Mouse (Mus musculus) CD8-positive naive resting alpha-beta T cell, adult 2 months (primary cell): ENCODE data around the gene Scn11a.
A peak's percentile ranks its signal among the peaks of the same experiment; 100 is the strongest.

Experiments used
- DNase-seq, 2 experiments: peaks; one replicate each; pipeline ENCODE4 v3.0.0; 2022; ENCODE audit warnings: low read depth in 2 of 2, low spot score in 2 of 2

The Scn11a gene

DNA sequence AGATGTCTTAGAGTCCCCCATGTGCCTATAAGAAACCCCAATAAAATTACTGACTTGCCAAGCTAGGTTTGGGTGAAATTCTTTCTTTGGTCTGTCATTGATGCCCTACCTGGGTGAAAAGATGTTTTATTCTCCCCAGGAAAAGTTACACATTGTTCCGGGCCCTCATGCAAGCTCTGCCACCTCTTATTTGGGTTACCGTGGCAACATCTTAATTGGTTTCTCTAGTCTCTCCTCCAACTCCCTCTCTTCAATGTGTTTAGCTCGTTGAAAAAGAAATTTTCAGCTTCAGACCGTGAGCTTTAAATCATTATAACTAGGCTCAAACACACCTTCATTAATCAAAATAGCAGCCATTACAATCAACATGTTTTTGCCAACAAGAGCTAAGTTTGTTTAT is 28.5 kb downstream of the Scn11a start:
- DNase-seq = no peak

GRCm38 (mm10) chr9:119795254-119795912 is 29.9 kb downstream of the Scn11a start:
- no peak for DNase-seq

GRCm38 (mm10) chr9:119794470-119794869 is 30.8 kb downstream of the Scn11a start:
- no peak for DNase-seq

- peak in 1 of 2 experiments; percentile 5 for DNase-seq
Observed at GRCm38 (mm10) chr9:119792505-119792904, 32.8 kb downstream of the Scn11a start.

GRCm38 (mm10) chr9:119780901-119781300 is 44.4 kb downstream of the Scn11a start:
- DNase-seq = no peak

DNA sequence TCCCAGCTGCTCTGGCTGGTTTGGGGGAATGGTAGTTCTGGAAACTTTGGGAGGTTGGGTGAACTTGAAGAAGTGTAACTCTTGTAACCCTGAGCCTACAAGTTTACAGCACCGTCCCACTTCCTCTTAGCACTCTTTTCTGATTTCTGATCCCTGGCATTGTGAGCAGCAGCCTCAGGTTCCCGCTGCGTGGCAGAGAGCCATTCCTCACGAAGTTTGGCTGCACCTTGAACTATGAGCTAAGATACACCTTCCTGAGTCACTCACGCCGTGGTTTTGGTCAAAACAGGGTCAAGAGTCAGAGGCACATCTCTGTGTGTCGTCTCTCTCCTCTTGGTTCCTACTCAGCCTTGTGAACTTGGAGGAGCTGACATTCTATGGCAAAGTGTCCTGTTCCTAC is 48.6 kb downstream of the Scn11a start:
- DNase-seq = no peak

GRCm38 (mm10) chr9:119768585-119768984 is 56.7 kb downstream of the Scn11a start:
- DNase-seq = peak; percentile 8 to 40

- no peak for DNase-seq
Observed at GRCm38 (mm10) chr9:119760226-119760625, 65.0 kb downstream of the Scn11a start.

- no peak for DNase-seq
Observed at GRCm38 (mm10) chr9:119759457-119759856, 65.8 kb downstream of the Scn11a start.

DNA sequence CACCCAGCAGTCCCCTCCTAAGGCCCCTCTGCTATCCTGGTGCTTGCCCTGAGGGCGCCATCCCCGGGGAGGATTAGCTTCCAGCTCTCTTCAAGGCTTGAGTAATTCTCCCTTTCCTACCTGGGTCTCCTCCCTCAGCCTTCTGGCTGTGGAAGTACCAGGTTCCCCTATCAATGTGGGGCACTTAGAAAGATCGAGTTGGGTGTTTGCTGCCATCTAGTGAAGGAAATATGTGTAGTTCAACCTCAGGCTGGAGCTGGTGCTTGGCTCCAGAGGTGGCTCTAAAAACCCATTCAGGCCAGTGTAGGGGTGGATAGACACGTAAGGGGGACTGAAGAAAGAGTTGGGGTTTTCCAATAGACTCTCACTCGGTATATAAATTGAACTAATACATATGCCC is 73.7 kb downstream of the Scn11a start:
- peak; percentile 16 to 41 for DNase-seq

GRCm38 (mm10) chr9:119749112-119749511 is 76.1 kb downstream of the Scn11a start:
- no peak for DNase-seq

DNA sequence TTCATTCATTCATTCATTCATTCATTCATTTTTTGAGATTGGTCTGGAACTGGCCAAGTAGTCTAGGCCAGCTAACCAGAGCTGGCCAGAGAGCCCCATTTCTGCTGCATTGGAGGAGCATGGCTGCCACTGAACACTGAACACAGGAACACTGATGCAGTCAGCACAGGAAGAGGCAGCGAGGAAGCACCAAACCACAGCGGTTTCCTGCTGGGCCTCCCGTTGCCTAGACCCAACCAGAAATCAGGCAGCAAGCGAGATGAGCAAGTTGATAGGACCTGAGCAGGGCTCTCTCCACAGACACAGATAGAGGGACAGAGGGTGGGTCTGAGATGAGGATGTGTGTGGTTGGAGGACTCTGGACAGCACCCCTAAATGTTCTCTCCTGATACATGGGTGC is 81.4 kb downstream of the Scn11a start:
- peak; percentile 65 to 70 for DNase-seq

DNA sequence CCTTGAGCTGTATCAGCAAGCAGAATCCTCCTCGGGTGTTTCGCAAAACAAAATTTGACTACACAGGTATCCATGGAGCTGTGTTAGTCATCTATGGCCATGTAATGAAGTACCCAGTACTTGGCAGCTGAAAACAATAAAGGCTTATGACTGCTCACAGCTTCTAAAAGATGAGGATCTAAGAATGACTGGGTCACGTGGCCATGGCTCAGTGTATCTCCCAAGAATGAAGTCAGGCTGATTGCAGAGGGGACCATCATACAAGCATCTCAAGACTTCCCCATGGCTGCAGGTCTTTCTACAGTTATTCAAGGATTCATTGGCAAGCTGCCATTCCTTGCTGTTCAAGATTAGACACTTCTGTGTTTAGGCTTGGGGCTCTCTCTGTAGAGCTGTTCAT is 81.9 kb downstream of the Scn11a start:
- no peak for DNase-seq

DNA sequence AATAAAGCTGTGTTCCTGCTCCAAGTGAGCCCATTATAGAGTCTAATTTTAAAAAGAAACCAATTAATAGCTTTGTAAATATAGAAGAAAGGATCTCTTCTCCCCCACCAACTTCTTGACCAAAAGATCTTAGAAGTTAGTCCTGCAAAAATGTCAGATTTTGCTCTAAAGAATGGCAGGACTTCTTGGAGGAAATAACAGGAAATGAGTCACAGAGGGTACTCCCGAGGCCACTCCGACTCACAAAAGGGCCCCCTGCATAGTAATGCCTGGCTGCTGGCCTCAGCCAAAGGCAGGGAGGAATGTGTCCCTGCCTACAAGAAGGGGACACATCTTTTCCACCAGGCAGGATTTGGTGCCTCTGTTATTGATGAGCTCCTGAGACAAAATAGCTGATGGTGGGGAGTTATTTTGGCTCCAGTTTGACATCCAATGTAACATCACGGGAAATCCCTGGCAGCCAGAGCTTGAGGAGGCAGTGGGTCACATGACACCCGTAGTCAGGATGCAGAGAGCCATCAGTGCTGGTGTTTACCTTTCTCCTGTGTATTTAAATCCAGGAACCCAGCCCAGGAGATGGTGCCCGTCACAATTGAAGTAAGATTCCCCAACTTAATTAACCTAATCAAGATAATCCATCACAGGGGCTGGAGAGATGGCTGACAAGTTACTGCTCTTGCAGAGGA is 84.0 kb downstream of the Scn11a start:
- DNase-seq = no peak

DNA sequence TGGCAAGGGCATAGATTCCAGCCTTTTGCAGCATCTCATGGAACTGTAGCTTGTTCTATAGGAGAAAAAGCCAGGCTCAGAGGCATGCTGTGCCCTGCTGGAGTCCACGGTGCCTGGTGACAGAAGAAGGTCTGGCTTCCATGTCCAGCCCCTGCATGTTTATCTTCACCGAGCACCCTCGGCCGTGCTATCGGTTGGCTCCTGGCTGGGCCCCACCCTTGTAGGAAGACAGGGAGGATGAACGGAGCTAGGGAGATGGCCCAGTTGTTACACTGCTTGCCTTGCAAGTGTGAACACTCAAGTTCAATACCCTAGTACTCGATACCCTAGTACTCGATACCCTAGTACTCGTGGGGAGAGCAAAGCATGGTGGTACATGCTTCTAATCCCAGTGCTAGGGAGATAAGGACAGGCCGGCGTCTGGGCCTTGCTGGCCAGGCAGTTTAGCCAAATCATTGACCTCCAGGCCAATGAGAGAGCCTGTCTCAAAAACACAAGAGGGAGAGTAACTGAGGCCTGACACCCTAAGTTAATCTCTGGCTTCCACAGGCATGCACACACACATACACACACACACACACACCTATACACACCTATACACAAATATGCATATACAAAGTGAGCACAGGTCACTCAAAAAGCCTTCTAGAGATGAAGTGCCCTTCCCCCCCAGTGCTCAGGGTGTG is 96.7 kb downstream of the Scn11a start:
- no peak for DNase-seq

- DNase-seq = no peak
Observed at GRCm38 (mm10) chr9:119726990-119727389, 98.3 kb downstream of the Scn11a start.

DNA sequence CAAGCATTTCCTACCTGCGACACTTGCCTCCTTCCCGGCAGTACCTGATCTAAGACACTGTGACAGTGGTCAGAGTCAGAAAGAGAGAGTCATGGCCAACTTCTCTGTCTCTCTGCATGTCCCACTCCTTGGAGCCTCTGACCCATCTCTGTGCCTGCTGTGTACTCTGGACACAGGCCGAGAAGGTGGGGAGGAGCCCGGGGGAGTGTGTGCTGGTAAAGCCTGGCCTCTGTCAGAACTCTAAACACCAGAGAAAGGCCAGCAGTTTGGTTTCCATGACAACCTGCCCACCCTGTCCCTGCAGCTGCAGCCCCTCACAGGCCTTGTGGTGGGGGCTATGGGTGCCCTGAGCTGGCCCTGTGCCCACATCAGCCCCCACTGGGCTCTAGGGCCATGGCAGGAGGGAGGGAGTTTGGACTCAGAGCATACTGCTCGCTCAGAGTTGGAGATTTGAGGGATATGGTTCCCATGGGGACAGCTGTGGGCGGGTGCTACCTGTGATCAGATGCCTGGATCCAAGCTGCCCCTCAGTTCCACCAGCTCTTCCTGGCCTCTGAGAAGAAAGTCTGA is 99.9 kb downstream of the Scn11a start:
- DNase-seq = no peak

DNA sequence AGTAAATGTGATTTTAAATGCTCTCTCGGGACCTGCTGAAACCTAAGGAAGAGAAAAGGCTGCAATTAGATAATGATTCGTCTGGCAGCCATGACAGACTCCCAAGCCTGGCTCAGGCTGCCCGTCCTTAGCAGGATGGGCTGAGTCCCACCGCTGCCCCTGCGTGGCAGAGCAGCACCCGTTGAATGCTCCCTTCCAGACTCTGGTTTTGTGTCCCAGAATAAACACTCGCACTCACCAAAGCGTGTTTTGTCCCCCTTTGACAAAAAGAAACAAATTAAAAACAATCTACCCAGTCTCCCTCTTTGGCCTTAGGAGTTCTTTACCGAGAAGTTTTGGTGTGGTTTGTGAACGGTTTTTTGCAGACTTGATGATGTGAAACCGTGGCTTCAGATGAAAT is 106.0 kb downstream of the Scn11a start, which contains the start of gene Scn10a:
Gene Scn10a, minus strand, starts transcription at position 101 of the 400 bp plus-strand sequence.
- no peak for DNase-seq

DNA sequence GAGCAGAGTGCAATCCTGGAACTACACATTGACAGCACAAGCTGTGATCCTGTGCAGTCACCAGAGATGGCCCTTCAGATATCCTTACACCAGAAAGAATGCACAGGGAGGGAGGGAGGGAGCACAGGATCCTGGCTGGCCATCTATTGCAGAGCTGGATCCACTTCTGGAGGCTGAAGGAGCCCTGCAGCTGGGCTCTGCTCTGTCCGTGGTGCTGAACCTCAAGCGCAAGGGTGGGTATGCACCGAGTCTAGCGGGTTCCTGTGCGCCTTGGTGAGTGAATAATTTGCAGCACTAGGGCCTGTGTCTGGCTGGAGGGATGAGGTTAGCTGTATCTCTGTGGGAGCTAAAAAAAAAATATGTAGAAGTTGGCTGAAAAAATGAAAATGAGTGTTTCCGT is 118.6 kb downstream of the Scn11a start:
- DNase-seq = no peak
